Mouse (Mus musculus) neural tube, embryonic 14.5 days (tissue): ENCODE data around the gene Crim1. TPM values are rescaled to one million over a fixed set of nuclear protein-coding genes. Genes with fewer than 3 reads are reported as not detected.

Experiments used
- ATAC-seq: fragments of 200-750 bp; cut with Nextera tagmentation; 2 replicates; pipeline ENCODE4 v1.8.0; 2017; ENCODE audit warnings: low read depth, mild to moderate bottlenecking, moderate TSS enrichment, moderate library complexity
- H3K27ac ChIP-seq: fragments of 300-500 bp; sonication (generic); 2 replicates; pipeline ENCODE4 v1.5.1; 2014; ENCODE audit warnings: low read depth, mild to moderate bottlenecking, control low read depth, low read length, moderate library complexity, mixed read lengths
- H3K27me3 ChIP-seq: fragments of 300-500 bp; sonication (generic); 2 replicates; pipeline ENCODE4 v1.6.1; 2014; ENCODE audit warnings: low read length; ENCODE audit not compliant: control insufficient read depth, insufficient read depth
- H3K36me3 ChIP-seq: fragments of 300-500 bp; sonication (generic); 2 replicates; pipeline ENCODE4 v1.6.1; 2014; ENCODE audit warnings: low read length, mixed read lengths; ENCODE audit not compliant: control insufficient read depth, insufficient read depth
- H3K4me1 ChIP-seq: fragments of 300-500 bp; sonication (generic); 2 replicates; pipeline ENCODE4 v1.6.1; 2014; ENCODE audit warnings: low read length; ENCODE audit not compliant: control insufficient read depth, insufficient read depth
- H3K4me2 ChIP-seq: fragments of 300-500 bp; sonication (generic); 2 replicates; pipeline ENCODE4 v1.6.1; 2014; ENCODE audit warnings: mild to moderate bottlenecking, low read depth, low read length, control low read depth
- H3K4me3 ChIP-seq: fragments of 300-500 bp; sonication (generic); 2 replicates; pipeline ENCODE4 v1.5.1; 2014; ENCODE audit warnings: low read depth, low read length, control low read depth, mixed read lengths
- H3K9ac ChIP-seq: fragments of 300-500 bp; sonication (generic); replicated peaks from 2 replicates; pipeline ENCODE4 v1.6.1; 2014; ENCODE audit warnings: low read depth, mild to moderate bottlenecking, control low read depth, low read length, mixed read lengths
- H3K9me3 ChIP-seq: fragments of 300-500 bp; sonication (generic); 2 replicates; pipeline ENCODE4 v1.6.1; 2016; ENCODE audit warnings: low read length; ENCODE audit not compliant: control insufficient read depth
- WGBS: fragments of 180-500 bp; shearing (Covaris S2); extraction: QIAGEN DNeasy Blood & Tissue Kit; methylation state at CpG from one replicate; pipeline ENCODE4 v1.1.7; 2014; 5-methylcytosine and 5-hydroxymethylcytosine counted together
- polyA plus RNA-seq: library from polyadenylated mRNA; unstranded; fragments of >200 nt; fragmentation: Nextera tagmentation; extraction: Ambion mirVana; gene quantifications from 2 replicates; pipeline ENCODE4 v1.2.1, GENCODE M21; 2014

Crim1 gene
- polyA plus RNA-seq, 1 experiment from 2014 or later, result 22.8 TPM

DNA sequence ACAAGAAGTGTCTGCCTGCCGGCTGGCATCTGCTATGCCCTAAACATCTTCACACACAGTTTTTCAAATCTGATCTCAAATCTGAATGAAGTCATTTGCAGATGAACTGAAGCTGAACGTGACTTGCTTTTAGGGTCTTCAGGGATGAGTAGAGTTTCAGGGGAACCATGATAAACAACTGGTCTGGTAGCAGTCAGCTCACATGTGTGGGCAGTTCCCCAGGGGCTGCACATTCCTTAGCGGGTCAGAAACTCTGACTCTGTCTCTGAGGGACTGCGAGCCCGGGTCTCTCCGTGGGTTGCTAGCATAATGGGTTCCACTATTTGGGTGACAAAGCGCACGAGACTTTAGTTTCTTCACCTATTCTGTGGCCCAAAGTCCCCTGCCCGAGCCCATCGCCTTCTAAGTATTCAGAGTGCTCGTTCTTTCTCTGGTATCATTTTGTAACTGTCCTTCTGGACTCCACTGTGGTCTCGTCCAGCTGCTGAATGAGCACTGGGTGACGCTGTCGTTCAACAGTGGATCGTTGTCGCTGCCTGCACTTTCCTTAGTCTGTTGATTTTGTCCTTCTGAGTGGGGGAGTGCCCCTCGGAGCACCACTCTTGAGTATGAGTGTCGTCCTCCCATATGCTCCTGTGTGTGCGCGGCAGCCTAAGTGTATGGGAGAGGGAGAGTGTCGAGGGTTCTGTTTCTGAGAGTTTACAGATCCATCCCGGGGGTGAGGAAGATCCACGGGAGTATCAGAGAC is 164.7 kb downstream of the Crim1 start:
- no peaks in the 10 kb centered on the region for H3K27me3 ChIP-seq
- WGBS, result 90% methylated on average over 23 of the region's 23 CpGs
- no peak for ATAC-seq

DNA sequence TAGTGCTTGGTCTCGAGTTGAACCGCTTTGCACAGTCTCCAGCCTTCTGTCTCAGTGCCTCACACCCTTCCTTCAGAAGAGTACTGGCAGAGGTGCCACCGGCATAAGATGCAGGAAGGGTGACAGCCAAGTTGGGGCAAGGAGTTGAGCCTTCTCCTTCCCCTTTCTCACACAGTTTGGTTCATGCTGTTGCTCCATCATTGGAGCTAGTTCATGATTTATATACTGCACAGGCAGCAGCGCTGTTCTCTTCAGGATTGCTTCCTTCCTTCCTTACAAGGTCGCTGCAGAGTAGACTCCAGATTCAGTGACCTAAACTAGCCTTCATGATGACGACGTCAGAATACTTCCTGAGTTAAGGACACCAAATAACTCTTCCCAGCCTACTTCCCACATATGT is 166.0 kb downstream of the Crim1 start:
- no peaks in the 10 kb centered on the region for H3K9me3 ChIP-seq
- no peak for ATAC-seq
- WGBS, result 88% methylated on average over 7 of the region's 7 CpGs
- no peak overlapping the region for H3K27ac ChIP-seq
- H3K36me3 ChIP-seq, result peaks cover 8% of the 10 kb centered on the region; the same call in 1 of the 2 replicates
- H3K27me3 ChIP-seq, result no peaks in the 10 kb centered on the region
- no peak overlapping the region for H3K9ac ChIP-seq
- no peak overlapping the region for H3K4me3 ChIP-seq
- H3K4me1 ChIP-seq, result no peaks in the 10 kb centered on the region
- no peak overlapping the region for H3K4me2 ChIP-seq

More for the DNA sequence above, 164.7 kb downstream of the Crim1 start:
- no peak overlapping the region for H3K9ac ChIP-seq
- H3K4me3 ChIP-seq, result no peak overlapping the region
- no peak overlapping the region for H3K27ac ChIP-seq
- H3K9me3 ChIP-seq, result no peaks in the 10 kb centered on the region
- no peaks in the 10 kb centered on the region for H3K4me1 ChIP-seq
- H3K4me2 ChIP-seq, result no peak overlapping the region
- H3K36me3 ChIP-seq, result peaks cover 7% of the 10 kb centered on the region; the same call in 1 of the 2 replicates

DNA sequence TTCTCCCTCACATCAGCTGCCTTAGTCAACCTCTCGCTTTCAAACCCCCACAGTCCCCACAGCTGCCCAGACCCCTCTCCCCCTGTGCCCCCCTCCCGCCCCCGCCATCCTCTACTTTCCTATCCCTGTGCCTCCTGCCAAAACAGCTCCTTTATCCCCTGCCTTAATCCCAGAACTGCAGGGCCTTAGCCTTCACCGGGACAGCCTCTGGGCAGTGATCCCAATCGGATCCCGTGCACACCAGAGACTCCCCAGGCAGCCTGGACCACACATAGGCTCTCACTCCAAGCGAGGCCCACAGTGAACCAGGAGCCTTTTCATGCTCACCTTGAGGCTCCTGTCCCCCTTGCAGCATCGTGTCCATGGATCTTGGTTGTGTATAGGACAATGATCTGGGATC is 168.4 kb downstream of the Crim1 start:
- Histone ChIP-seq H3K9me3 (no peaks in the 10 kb centered on the region), H3K27ac (no peak overlapping the region), H3K9ac (no peak overlapping the region), H3K4me3 (no peak overlapping the region), H3K4me1 (no peaks in the 10 kb centered on the region), H3K4me2 (no peak overlapping the region), H3K36me3 (peaks cover 11% of the 10 kb centered on the region; the same call in 1 of the 2 replicates), H3K27me3 (no peaks in the 10 kb centered on the region)
- WGBS, result 90% methylated on average over 8 of the region's 8 CpGs
- no peak for ATAC-seq

DNA sequence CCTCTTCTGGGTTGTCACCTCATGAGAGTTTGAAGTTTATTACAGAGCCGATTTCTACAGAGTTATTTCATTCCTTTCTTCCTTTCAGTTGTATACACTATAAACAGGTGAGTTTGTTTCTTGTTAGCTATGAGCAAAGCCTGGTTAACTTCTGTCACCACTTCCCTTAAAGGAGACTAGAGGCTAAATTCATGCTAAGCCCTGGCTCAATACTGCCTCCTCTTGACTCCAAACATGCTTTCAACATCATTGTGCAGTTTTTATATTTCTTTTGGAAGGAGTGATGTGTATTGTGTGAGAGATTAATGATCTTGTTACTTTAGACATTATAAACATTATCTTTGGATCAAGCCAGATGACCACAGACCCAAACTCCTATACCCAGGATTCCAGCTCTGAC is 170.4 kb downstream of the Crim1 start:
- H3K27me3 ChIP-seq, result no peaks in the 10 kb centered on the region
- WGBS, result 100% methylated on average over 1 of the region's 1 CpGs
- peaks cover 19% of the 10 kb centered on the region for H3K36me3 ChIP-seq
- no peak for ATAC-seq
- no peaks in the 10 kb centered on the region for H3K9me3 ChIP-seq
- H3K27ac ChIP-seq, result no peak overlapping the region
- no peak overlapping the region for H3K4me2 ChIP-seq
- no peak overlapping the region for H3K4me3 ChIP-seq
- no peak overlapping the region for H3K9ac ChIP-seq
- H3K4me1 ChIP-seq, result no peaks in the 10 kb centered on the region

DNA sequence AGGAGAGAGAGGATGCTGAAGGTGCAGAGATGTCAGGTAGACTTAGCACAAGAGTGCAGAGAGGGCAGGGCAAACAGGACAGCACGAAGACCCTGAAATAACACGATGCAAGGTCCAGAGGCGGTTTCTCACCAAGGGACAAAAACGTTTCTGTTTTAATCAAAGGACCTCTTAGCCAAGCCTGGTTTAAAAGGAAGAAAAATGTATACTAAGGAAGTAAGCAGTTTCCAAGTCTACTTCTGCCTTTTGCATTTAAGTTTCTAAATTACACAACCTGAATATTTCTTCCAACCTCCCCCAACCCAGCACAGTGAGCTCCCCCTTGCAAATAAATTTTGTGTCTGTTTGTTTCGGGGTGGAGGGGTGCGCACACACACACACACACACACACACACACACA is 173.1 kb downstream of the Crim1 start:
- no peak overlapping the region for H3K4me2 ChIP-seq
- 87% methylated on average over 6 of the region's 6 CpGs for WGBS
- H3K27me3 ChIP-seq, result no peaks in the 10 kb centered on the region
- no peak overlapping the region for H3K4me3 ChIP-seq
- H3K36me3 ChIP-seq, result peaks cover 19% of the 10 kb centered on the region
- no peaks in the 10 kb centered on the region for H3K4me1 ChIP-seq
- no peak overlapping the region for H3K9ac ChIP-seq
- no peaks in the 10 kb centered on the region for H3K9me3 ChIP-seq
- ATAC-seq, result no peak
- H3K27ac ChIP-seq, result no peak overlapping the region

DNA sequence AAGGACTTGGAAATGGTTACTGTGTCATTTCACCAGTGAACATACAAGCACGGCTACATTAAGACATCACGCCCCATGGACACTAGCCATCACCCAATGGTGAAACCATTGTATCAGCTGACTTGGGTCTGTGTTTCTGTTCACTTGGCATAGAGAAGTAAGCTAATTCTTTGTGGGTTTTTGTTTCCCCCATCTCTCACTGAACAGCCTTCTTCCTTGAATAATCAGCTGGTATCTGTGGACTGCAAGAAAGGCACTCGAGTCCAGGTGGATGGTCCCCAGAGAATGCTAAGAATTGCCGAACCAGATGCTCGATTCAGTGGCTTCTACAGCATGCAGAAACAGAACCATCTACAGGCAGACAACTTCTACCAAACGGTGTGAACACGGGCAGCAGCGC is 173.8 kb downstream of the Crim1 start:
- Histone ChIP-seq H3K4me1 (no peaks in the 10 kb centered on the region), H3K9ac (no peak overlapping the region), H3K36me3 (peaks cover 19% of the 10 kb centered on the region), H3K27ac (no peak overlapping the region), H3K9me3 (no peaks in the 10 kb centered on the region), H3K4me2 (no peak overlapping the region), H3K4me3 (no peak overlapping the region), H3K27me3 (no peaks in the 10 kb centered on the region)
- 88% methylated on average over 8 of the region's 8 CpGs for WGBS
- no peak for ATAC-seq

DNA sequence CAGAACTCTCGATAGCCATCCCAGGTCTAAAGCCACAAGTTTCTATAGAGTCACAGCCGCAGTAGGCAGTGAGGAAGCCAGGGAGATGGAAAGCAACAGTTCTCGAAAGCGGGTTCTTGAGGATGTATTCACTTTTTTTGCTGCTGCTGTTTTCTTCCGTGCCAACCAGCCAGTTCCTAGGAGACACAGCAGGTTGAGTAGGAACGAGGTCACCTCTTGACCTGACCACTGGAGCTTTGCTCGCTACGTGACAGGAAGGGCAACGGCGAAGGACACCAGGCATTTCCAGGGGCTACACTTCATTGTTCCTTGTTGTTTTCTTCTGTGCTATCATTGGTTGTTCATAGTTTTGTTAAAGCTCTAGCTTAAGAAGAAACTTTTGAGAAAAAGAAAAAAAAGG is 174.7 kb downstream of the Crim1 start:
- H3K27me3 ChIP-seq, result no peaks in the 10 kb centered on the region
- no peak for ATAC-seq
- WGBS, result 73% methylated on average over 10 of the region's 10 CpGs
- no peak overlapping the region for H3K27ac ChIP-seq
- no peak overlapping the region for H3K4me3 ChIP-seq
- H3K36me3 ChIP-seq, result peaks cover 12% of the 10 kb centered on the region
- no peaks in the 10 kb centered on the region for H3K4me1 ChIP-seq
- no peak overlapping the region for H3K4me2 ChIP-seq
- H3K9me3 ChIP-seq, result no peaks in the 10 kb centered on the region
- H3K9ac ChIP-seq, result no peak overlapping the region

DNA sequence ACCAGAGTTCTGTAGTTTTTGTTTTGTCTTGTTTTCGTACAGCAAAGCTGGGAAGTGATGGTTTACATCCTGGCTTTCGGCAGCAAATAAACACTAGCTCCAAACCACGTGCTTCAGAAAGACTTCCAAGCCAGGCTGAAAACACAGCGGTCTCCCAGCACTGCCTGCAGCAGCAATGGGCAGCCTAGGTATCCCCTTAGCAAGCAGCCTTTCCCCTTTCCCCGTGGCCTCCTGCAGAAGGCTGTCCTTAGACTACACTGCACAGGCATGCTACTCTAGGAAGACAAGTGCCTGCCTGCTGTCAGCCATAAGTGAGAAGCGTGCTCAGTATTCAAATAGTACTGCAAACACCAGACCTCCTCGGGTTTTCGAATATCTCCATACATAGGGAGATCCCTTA is 176.5 kb downstream of the Crim1 start:
- no peaks in the 10 kb centered on the region for H3K4me1 ChIP-seq
- no peak overlapping the region for H3K27ac ChIP-seq
- H3K4me2 ChIP-seq, result no peak overlapping the region
- no peak overlapping the region for H3K4me3 ChIP-seq
- H3K9ac ChIP-seq, result no peak overlapping the region
- H3K9me3 ChIP-seq, result no peaks in the 10 kb centered on the region
- H3K36me3 ChIP-seq, result peaks cover 12% of the 10 kb centered on the region
- H3K27me3 ChIP-seq, result no peaks in the 10 kb centered on the region
- WGBS, result 81% methylated on average over 8 of the region's 8 CpGs
- no peak for ATAC-seq

DNA sequence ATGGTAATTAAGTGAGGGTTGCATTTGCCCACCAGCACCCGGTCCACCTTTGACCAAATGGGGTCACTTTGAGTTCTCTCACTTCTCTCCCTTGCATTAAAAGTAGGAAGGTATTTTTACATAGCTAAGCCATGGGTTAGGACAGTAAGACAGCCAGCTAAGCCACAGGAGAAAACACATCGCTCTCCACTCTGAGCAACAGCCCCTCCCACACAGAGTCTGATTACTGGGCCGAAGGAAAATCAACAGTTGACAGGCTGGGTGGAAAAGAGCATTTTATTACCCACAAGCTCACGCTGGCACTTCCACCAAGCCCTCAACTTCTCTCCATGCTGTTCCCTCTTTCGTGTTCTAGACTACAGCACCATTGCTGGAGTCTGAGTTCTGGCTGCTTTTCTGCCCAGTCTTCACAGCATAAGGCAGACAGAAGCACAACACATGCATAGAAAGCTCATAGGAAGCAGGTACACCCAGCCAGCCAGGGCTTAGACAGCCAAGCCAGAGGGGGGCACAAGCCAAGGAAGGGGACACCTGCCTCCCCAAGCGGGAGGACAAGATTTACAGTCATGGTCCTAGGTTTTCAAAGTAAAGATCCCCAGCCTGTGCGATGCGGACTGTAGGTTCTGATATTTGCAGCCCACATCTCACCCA is 179.2 kb downstream of the Crim1 start:
- Histone ChIP-seq H3K4me3 (no peak overlapping the region), H3K27ac (no peak overlapping the region), H3K9ac (no peak overlapping the region), H3K9me3 (no peaks in the 10 kb centered on the region), H3K4me2 (no peak overlapping the region), H3K36me3 (0 out of 2 replicates have a peak, but pooled peaks cover 2% of the 10 kb centered on the region), H3K4me1 (no peaks in the 10 kb centered on the region), H3K27me3 (no peaks in the 10 kb centered on the region)
- no peak for ATAC-seq
- 71% methylated on average over 8 of the region's 8 CpGs for WGBS
